Mouse (Mus musculus): ENCODE measurements at regions not wholly inside any gene's neighbourhood (a gene's known extent, or its start where the extent isn't known, plus 50 kb on each side); places are given as distances from the start of the nearest gene placed in this dataset.

DNA sequence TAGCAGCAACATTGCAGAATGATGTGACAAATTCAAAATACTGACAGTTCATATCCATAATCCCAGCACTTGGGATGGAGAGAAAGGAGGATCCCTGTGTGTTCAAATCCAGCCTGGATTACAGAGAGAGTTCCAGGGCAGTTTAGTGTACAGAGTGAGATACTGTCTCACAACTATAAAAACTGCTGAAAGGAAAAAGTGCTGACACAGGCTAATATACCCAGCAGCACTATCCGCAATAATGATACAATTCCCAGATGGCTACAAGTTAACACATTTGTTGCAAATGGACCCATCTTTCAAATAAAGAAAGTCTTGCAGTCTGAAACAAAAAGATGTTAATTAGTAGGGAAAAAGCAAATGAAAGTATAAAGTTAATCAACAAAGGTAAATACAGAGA, 510.9 kb downstream of the Synb start:
- no peak for DNase-seq

DNA sequence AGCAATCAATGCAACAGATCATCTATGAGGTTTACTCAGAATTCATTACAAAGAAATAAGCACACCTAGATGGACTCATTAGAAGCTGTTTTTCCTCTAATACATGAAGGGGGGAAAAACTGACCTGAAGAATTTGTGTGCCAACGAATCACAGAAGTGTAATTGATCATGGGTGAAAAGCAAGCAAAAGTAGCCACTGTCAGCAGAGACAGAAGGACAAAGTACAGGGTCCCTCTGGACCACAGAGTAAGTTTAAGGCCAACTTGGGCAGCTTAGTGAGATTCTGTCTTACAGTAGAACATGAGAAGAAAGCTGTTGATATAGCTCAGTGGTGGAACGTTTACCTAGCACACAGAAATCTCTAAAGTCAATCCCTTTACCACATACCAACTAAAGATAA, 523.7 kb downstream of the Synb start:
- no peak for DNase-seq

DNA sequence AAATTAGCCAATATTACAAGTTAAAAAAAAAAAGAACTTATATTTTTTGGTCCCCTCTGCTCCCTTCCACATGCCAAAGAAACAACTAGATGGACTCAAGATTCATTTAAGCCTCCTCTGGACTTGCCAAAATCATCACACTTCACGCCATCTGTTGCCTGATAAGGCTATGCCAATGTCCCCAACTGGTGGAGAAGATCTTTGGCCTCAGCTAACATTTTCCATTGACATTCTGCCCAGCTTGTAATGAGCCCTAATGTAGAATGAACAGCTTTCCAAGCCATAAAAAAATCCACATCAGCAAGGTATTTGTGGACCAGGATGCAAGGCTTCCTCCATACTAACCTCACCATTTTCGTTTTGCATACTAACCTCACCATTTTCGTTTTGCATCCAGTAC, 531.2 kb downstream of the Synb start:
- DNase-seq: peak; percentile 16

DNA sequence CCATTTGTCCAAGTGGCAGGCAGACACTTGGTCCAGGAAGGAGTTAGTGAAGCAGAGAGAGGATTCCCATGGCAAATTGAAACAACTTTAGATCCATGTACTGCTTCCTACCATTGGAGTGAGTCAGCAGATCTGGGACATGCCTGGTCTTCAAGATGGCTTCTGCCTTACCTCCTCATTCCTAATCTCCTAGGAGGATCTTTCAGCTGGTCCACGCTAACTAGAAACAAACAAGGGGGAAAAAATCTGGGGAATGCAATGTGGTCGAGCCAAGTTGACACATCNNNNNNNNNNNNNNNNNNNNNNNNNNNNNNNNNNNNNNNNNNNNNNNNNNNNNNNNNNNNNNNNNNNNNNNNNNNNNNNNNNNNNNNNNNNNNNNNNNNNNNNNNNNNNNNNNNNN, 549.4 kb downstream of the Synb start:
- no peak for DNase-seq

DNA sequence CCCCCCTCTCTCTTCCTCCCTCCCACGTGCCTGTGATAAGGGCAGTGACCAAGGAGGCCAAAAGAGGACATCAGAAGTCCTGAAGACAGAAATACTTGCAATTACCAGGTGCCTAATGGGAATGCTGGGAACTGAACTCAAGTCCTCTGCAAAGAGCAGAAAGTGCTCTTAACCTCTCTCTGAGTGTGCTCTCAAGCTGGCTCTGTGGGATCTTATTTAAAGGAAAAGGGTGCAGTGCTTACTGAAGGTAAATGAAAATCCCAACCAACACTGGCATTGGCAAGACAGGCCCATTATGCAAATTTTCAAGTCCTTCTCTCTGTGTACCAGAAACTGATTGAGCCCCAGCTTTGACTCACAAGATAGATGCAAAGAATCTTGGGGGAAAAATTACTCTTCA, 555.6 kb downstream of the Synb start:
- DNase-seq: peak; percentile 11

DNA sequence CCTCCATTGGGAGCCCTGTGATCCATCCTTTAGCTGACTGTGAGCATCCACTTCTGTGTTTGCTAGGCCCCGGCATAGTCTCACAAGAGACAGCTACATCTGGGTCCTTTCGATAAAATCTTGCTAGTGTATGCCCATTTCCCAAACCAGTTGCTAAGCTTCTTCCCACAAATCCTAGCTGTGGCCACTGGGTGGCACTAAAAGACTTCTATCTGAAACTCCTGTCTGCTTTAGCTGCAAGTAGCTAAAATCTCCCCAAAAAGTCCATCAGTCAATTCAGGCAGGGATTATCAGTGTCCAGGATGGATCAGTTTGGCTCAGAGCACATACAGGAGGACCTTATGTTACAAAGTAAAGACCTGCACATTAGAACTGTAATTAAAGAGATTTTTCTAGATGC, 558.3 kb downstream of the Synb start:
- DNase-seq: peak; percentile 81

DNA sequence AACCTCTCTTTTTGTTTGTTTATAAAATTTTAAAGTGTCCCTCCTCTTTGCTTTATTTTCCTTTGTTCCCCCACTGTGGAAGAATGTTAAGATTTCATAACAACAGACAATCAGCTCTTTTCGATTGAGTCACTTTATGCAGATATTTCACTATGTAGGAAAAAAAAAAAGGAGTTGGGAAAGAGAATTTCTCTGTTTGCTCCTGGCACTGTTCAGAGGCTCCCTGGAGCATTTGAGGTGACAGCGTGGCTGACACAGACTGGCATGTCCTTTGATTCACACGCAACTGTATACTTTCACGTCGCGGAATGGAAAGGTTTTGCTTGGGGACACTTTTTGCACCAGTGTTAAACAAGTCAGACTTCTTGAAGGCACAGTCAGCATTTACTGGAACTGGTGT, 572.9 kb downstream of the Synb start:
- peak; percentile 7 for DNase-seq

DNA sequence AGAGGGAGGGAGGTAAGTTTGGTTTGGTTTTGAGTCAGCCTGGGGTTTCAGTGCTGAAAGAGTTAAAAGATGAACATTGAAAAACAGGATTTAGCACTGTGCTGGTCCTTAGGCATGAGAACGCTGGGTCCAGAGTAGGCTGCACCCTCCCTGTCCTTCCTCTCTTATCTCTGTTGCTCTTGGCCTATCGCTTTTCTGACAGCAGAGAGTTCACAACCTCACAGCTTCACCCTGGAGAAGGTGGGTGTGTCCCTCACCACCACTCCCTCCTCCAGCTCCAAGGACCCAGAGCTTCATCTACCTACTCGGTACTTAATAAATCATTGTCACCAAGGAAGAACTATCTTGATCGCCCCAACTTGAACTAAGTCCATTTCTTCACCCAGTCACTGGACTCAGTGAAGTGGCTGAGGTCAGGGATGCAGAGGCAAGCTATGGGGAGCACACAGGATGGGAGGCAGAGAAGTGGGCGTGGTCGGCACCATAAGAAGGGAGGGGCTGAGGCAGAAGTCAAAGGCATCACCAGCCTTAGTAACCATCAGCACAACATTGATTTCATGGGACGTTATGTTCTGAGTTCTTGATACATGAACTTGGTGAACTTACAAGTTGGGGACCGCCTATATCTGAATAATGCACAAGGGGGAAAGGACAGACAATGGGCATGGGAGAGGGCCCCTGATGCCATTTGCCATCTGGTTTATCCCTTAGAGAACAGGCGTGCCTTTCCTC, 574.5 kb downstream of the Synb start:
- no peak for DNase-seq

DNA sequence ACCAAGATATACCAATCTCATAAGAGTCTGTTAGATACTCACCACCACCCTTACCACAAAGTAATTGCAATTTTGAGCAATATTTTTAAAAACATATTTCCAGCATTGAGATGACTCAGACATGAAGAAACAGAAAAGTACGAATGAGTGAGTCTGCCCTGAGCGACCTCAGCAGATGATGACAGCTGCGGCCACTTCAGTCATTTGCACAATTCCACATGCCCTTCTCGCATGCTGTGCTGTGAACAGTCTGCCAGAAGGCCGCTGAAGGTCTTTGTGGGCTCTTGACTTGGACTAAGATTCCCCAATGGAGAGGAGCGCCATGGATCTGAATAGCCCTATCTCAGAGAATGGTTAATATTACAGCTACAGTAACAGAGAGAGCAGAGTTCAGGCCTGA, 575.3 kb downstream of the Synb start:
- DNase-seq: peak; percentile 19
